Mouse (Mus musculus) heart, embryonic 10.5 days (tissue): ENCODE data around the gene Mrpl19. TPM values are rescaled to one million over a fixed set of nuclear protein-coding genes. Genes with fewer than 3 reads are reported as not detected.

Source experiments
- DNase-seq: peaks from one replicate; pipeline ENCODE4 v3.0.0-alpha.2; 2017; ENCODE audit warnings: low spot score
- H3K27ac ChIP-seq: fragments of 300-500 bp; sonication (generic); 2 replicates; pipeline ENCODE4 v1.5.1; 2016; ENCODE audit warnings: mild to moderate bottlenecking
- H3K27me3 ChIP-seq: fragments of 300-500 bp; sonication (generic); 2 replicates; pipeline ENCODE4 v1.6.1; 2016; ENCODE audit warnings: mild to moderate bottlenecking; ENCODE audit not compliant: poor library complexity, insufficient read depth, severe bottlenecking
- H3K36me3 ChIP-seq: fragments of 300-500 bp; sonication (generic); 2 replicates; pipeline ENCODE4 v1.6.1; 2016; ENCODE audit warnings: mild to moderate bottlenecking, moderate library complexity
- H3K4me1 ChIP-seq: fragments of 300-500 bp; sonication (generic); 2 replicates; pipeline ENCODE4 v1.6.1; 2016; ENCODE audit warnings: mild to moderate bottlenecking
- H3K4me3 ChIP-seq: fragments of 300-500 bp; sonication (generic); 2 replicates; pipeline ENCODE4 v1.5.1; 2016; ENCODE audit warnings: mild to moderate bottlenecking, moderate library complexity
- H3K9me3 ChIP-seq: fragments of 300-500 bp; sonication (generic); 2 replicates; pipeline ENCODE4 v1.6.1; 2016; ENCODE audit warnings: mild to moderate bottlenecking, moderate library complexity
- WGBS: fragments of 180-500 bp; shearing (Covaris S2); methylation state at CpG from one replicate; pipeline ENCODE4 v1.1.7; 2016; 5-methylcytosine and 5-hydroxymethylcytosine counted together
- polyA plus RNA-seq: library from polyadenylated mRNA; unstranded; fragments of >200 nt; fragmentation: Nextera tagmentation; extraction: Ambion mirVana; gene quantifications from 2 replicates; pipeline ENCODE4 v1.2.1, GENCODE M21; 2016

Gene Mrpl19
- polyA plus RNA-seq, 1 experiment from 2014 or later: 83.3 TPM

- no peaks in the 10 kb centered on the region for H3K9me3 ChIP-seq
- H3K4me1 ChIP-seq: no peaks in the 10 kb centered on the region
- H3K36me3 ChIP-seq: no peaks in the 10 kb centered on the region
- no peak overlapping the region for H3K27ac ChIP-seq
- WGBS: 84% methylated on average over 3 of the region's 3 CpGs
- DNase-seq: peak; percentile 43
- no peaks in the 10 kb centered on the region for H3K27me3 ChIP-seq
- no peak overlapping the region for H3K4me3 ChIP-seq
Measured at GRCm38 (mm10) chr6:81912177-81912576, 53.6 kb downstream of the Mrpl19 start.

- Histone ChIP-seq H3K4me1 (no peaks in the 10 kb centered on the region), H3K27ac (no peak overlapping the region), H3K4me3 (no peak overlapping the region), H3K9me3 (no peaks in the 10 kb centered on the region), H3K27me3 (no peaks in the 10 kb centered on the region), H3K36me3 (no peaks in the 10 kb centered on the region)
- DNase-seq: no peak
- 85% methylated on average over 4 of the region's 4 CpGs for WGBS
Measured at GRCm38 (mm10) chr6:81911713-81912112, 54.0 kb downstream of the Mrpl19 start.

- no peaks in the 10 kb centered on the region for H3K27me3 ChIP-seq
- no peak overlapping the region for H3K4me3 ChIP-seq
- no peaks in the 10 kb centered on the region for H3K4me1 ChIP-seq
- no peaks in the 10 kb centered on the region for H3K36me3 ChIP-seq
- H3K9me3 ChIP-seq: no peaks in the 10 kb centered on the region
- DNase-seq: peak; percentile 38
- H3K27ac ChIP-seq: no peak overlapping the region
- WGBS: 76% methylated on average over 5 of the region's 5 CpGs
Measured at GRCm38 (mm10) chr6:81911244-81911643, 54.5 kb downstream of the Mrpl19 start.

GRCm38 (mm10) chr6:81910302-81910855 is 55.4 kb downstream of the Mrpl19 start:
- Histone ChIP-seq H3K9me3 (no peaks in the 10 kb centered on the region), H3K4me3 (no peak overlapping the region), H3K4me1 (no peaks in the 10 kb centered on the region), H3K36me3 (no peaks in the 10 kb centered on the region), H3K27me3 (no peaks in the 10 kb centered on the region), H3K27ac (no peak overlapping the region)
- 80% methylated on average over 25 of the region's 25 CpGs for WGBS
- DNase-seq: no peak

Other genes starting within 250 kb of the Mrpl19 start
- gene Gcfc2, start 42.3 kb downstream of the Mrpl19 start, polyA plus RNA-seq: 6.4 and 10.1 TPM in 2 replicates
- gene Eva1a, start 75.1 kb upstream of the Mrpl19 start, polyA plus RNA-seq: 3.7 and 5.8 TPM in 2 replicates